Mouse (Mus musculus): ENCODE measurements around the gene Gm266. TPM values are rescaled to one million over a fixed set of nuclear protein-coding genes. Genes with fewer than 3 reads are reported as not detected.

Gene Gm266
- polyA plus RNA-seq, 3 experiments from 2014 or later, result not detected

DNA sequence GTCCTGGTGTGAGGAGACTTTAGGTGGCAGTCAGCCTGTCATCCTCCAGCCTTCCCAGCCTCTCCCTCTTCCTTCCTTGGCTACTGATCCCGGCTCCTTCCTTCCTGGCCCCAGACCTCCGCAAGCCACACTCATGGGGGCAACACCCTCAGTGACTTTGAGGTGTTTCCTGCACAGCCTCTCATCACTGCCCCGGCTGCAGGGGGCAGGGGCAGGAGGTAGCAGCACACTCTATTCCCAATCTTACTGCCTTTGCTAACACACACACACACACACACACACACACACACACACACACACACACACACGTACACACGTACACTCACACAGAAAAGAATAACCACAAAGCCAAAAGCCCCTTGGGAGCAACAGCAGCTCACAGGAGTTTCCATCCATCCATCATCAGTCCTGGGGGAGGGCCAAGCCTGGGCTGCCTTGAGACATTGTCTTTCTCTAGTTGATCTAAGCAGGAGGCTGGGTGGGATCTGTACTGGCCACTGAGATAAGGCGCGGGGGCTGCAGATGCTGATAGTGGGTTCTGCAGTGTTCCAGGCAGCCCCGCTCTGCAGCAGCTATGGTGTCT lies 50.8 kb downstream of the Gm266 start:
- ATAC-seq, result no peak

Other genes starting within 250 kb of the Gm266 start
- gene Amn, start 214.7 kb downstream of the Gm266 start, polyA plus RNA-seq (2017; shearing (Covaris generic)), result not detected
- 1 to 10 TPM in 1 of 3 experiments, under 1 TPM in 2; 0.19 to 1.3 (median 0.67) TPM for gene Cdc42bpb, start 108.1 kb downstream of the Gm266 start, polyA plus RNA-seq (2017; shearing (Covaris generic))
- gene Lbhd2, start 79.0 kb downstream of the Gm266 start, polyA plus RNA-seq (2017; shearing (Covaris generic)), result 1 to 10 TPM in 1 of 3 experiments, not detected in 2; 3.5 TPM
- gene Exoc3l4, start 68.8 kb downstream of the Gm266 start, polyA plus RNA-seq (2017; shearing (Covaris generic)), result not detected
- not detected for gene Tnfaip2, start 43.4 kb downstream of the Gm266 start, polyA plus RNA-seq (2017; shearing (Covaris generic))
- 100 to 1,000 TPM in 2 of 3 experiments, 10 to 100 TPM in 1; 80.7 to 196 (median 189) TPM for gene Eif5, start 52.2 kb upstream of the Gm266 start, polyA plus RNA-seq (2017; shearing (Covaris generic))
- gene Mark3, start 88.7 kb upstream of the Gm266 start, polyA plus RNA-seq (2017; shearing (Covaris generic)), result 10 to 100 TPM; 16.4 to 45.8 (median 41.1) TPM
- 10 to 100 TPM; 24.2 to 37.2 (median 31.8) TPM for gene Ckb, start 186.5 kb upstream of the Gm266 start, polyA plus RNA-seq (2017; shearing (Covaris generic))
- 1 to 10 TPM; 3.2 to 4.4 (median 3.3) TPM for gene Trmt61a, start 192.3 kb upstream of the Gm266 start, polyA plus RNA-seq (2017; shearing (Covaris generic))
- 10 to 100 TPM; 22.0 to 40.1 (median 36.7) TPM for gene Bag5, start 227.4 kb upstream of the Gm266 start, polyA plus RNA-seq (2017; shearing (Covaris generic))
- gene Apopt1, start 227.4 kb upstream of the Gm266 start, polyA plus RNA-seq (2017; shearing (Covaris generic)), result 10 to 100 TPM; 55.8 to 85.0 (median 74.3) TPM